Comparison of ENCODE assay signal across 10 mouse cellular contexts in genomic region chr11:88555232-88555818, GRCm38 (mm10).
DNase-seq lines count a peak whose midpoint lies in the region; ATAC-seq and TF ChIP-seq lines count a peak whose summit lies in the region.
"Had no signal": no experiment of that assay in that cellular context is flagged by ENCODE, and none has a peak within 500 bp of the region (broad histone marks: within the 10 kb centered on the region; RNA-seq: fewer than 3 reads in every experiment).

No protein-coding gene starts in this region.

- no peak overlapping the region for H3K4me3 ChIP-seq in forebrain, embryonic 11.5 days (ENCODE audit: low read depth, low read length)
- no peak overlapping the region for H3K4me3 ChIP-seq in forebrain, embryonic 14.5 days (ENCODE audit: low read depth, low read length)
- no peak overlapping the region for H3K4me3 ChIP-seq in spleen, adult 2 months (ENCODE audit: extremely low read depth, insufficient read depth, insufficient read length)
- H3K4me3 ChIP-seq in liver, embryonic 12.5 days: no peak overlapping the region

- no peak overlapping the region for H3K4me2 ChIP-seq in forebrain, embryonic 11.5 days (ENCODE audit: low read depth, low read length, severe bottlenecking)
- no peak overlapping the region for H3K4me2 ChIP-seq in forebrain, embryonic 14.5 days (ENCODE audit: low read length)
- H3K4me2 ChIP-seq in liver, embryonic 12.5 days: peak overlapping the region; percentile 17; the same call in 1 of the 2 replicates

- ATAC-seq in forebrain, embryonic 11.5 days (replicated peaks; ENCODE audit: low FRiP score): no peak
- no peak for ATAC-seq in forebrain, embryonic 14.5 days
- ATAC-seq in liver, embryonic 12.5 days: no peak
- ATAC-seq: inflammation-experienced regulatory T-cells, adult 6 months had no signal

- no peak overlapping the region; the same call in 1 of the 2 replicates for H3K27ac ChIP-seq in forebrain, embryonic 11.5 days (ENCODE audit: low read depth, low read length)
- no peak overlapping the region for H3K27ac ChIP-seq in forebrain, embryonic 14.5 days (ENCODE audit: low read depth, low read length)
- peak overlapping the region; percentile 4 for H3K27ac ChIP-seq in spleen, adult 2 months (ENCODE audit: insufficient read depth, low read length)
- peak overlapping the region; percentile 55 for H3K27ac ChIP-seq in liver, embryonic 12.5 days

- peak overlapping the region; percentile 6; the same call in 1 of the 2 replicates for H3K9ac ChIP-seq in forebrain, embryonic 11.5 days (ENCODE audit: low read length)
- no peak overlapping the region for H3K9ac ChIP-seq in forebrain, embryonic 14.5 days (ENCODE audit: low read length)
- no peak overlapping the region for H3K9ac ChIP-seq in liver, embryonic 12.5 days

- no peaks in the 10 kb centered on the region for H3K9me3 ChIP-seq in forebrain, embryonic 11.5 days (ENCODE audit: control insufficient read depth, low read length)
- no peaks in the 10 kb centered on the region for H3K9me3 ChIP-seq in forebrain, embryonic 14.5 days (replicated peaks; ENCODE audit: control insufficient read depth, low read length)
- no peaks in the 10 kb centered on the region for H3K9me3 ChIP-seq in liver, embryonic 12.5 days (replicated peaks)

- peaks cover 61% of the 10 kb centered on the region for H3K4me1 ChIP-seq in forebrain, embryonic 11.5 days (replicated peaks; ENCODE audit: control insufficient read depth, insufficient read depth, low read length)
- peaks cover 70% of the 10 kb centered on the region for H3K4me1 ChIP-seq in forebrain, embryonic 14.5 days (ENCODE audit: control insufficient read depth, insufficient read depth, low read length)
- H3K4me1 ChIP-seq in spleen, adult 2 months (ENCODE audit: control insufficient read depth, insufficient read depth, insufficient read length): peaks cover 25% of the 10 kb centered on the region; the same call in 1 of the 2 replicates
- peaks cover 92% of the 10 kb centered on the region for H3K4me1 ChIP-seq in liver, embryonic 12.5 days

- no peak for TF ChIP-seq POLR2A in spleen, adult 2 months (IDR thresholded peaks at IDR 0.05; ENCODE audit: low read depth, low read length)

- no peak for TF ChIP-seq CTCF in spleen, adult 2 months (IDR thresholded peaks at IDR 0.05; ENCODE audit: extremely low read depth, insufficient read depth, insufficient read length, insufficient replicate concordance)

- no peaks in the 10 kb centered on the region; the same call in 1 of the 2 replicates for H3K36me3 ChIP-seq in forebrain, embryonic 11.5 days (ENCODE audit: control insufficient read depth, insufficient read depth, low read length)
- no peaks in the 10 kb centered on the region for H3K36me3 ChIP-seq in forebrain, embryonic 14.5 days (ENCODE audit: control insufficient read depth, insufficient read depth, low read length)
- no peaks in the 10 kb centered on the region for H3K36me3 ChIP-seq in spleen, adult 2 months (ENCODE audit: control insufficient read depth, insufficient read depth, low read length)
- H3K36me3 ChIP-seq in liver, embryonic 12.5 days: no peaks in the 10 kb centered on the region

- WGBS in forebrain, embryonic 11.5 days: 61% methylated on average over 8 of the region's 8 CpGs
- 50% methylated on average over 8 of the region's 8 CpGs for WGBS in forebrain, embryonic 14.5 days
- WGBS in spleen, adult 2 months: 36% methylated on average over 8 of the region's 8 CpGs
- WGBS in liver, embryonic 12.5 days (ENCODE audit: insufficient replicate concordance): 38% methylated on average over 8 of the region's 8 CpGs

- no peak for DNase-seq in forebrain, embryonic 11.5 days (ENCODE audit: low spot score)
- DNase-seq in forebrain, embryonic 14.5 days (ENCODE audit: low spot score): no peak
- no peak for DNase-seq in spleen, adult 2 months (ENCODE audit: low read depth in 1 of 2, low spot score in 2 of 2)
- DNase-seq in spleen, postnatal 36 days (ENCODE audit: low spot score in 2 of 2): no peak
- DNase-seq in cerebellum, postnatal 14 days: no peak
- no peak for DNase-seq in lung, postnatal 10 days
- DNase-seq in right cerebral cortex, postnatal 14 days: no peak
- DNase-seq: cerebellum, adult 11 months had no signal

- no peaks in the 10 kb centered on the region for H3K27me3 ChIP-seq in forebrain, embryonic 11.5 days (ENCODE audit: control insufficient read depth, insufficient read depth, low read length)
- no peaks in the 10 kb centered on the region for H3K27me3 ChIP-seq in forebrain, embryonic 14.5 days (replicated peaks; ENCODE audit: control insufficient read depth, insufficient read depth, low read length)
- H3K27me3 ChIP-seq in spleen, adult 2 months (ENCODE audit: control insufficient read depth, insufficient read depth, low read length): no peaks in the 10 kb centered on the region
- no peaks in the 10 kb centered on the region for H3K27me3 ChIP-seq in liver, embryonic 12.5 days (replicated peaks)

Comparison
In these comparisons a context has a peak if more than half of its experiments do, and no peak if none do; other contexts are left out.
1. H3K27ac ChIP-seq: peak in spleen, adult 2 months (single experiment) and liver, embryonic 12.5 days (single experiment); none in forebrain, embryonic 11.5 days (single experiment) and forebrain, embryonic 14.5 days (single experiment).